Comparison of ENCODE assay signal across 9 mouse cellular contexts in genomic region chr1:128102251-128102640, GRCm38 (mm10). TPM values are rescaled to one million over a fixed set of nuclear protein-coding genes. Genes with fewer than 3 reads are reported as not detected.
DNase-seq lines count a peak whose midpoint lies in the region; ATAC-seq and TF ChIP-seq lines count a peak whose summit lies in the region.
"Had no signal": no experiment of that assay in that cellular context is flagged by ENCODE, and none has a peak within 500 bp of the region (broad histone marks: within the 10 kb centered on the region; RNA-seq: fewer than 3 reads in every experiment).

No protein-coding gene starts in this region.

- peak overlapping the region; percentile 67 for H3K4me2 ChIP-seq in forebrain, embryonic 12.5 days
- H3K4me2 ChIP-seq in hindbrain, embryonic 16.5 days (ENCODE audit: low read length): peak overlapping the region; percentile 58
- peak overlapping the region; percentile 62 for H3K4me2 ChIP-seq in liver, embryonic 11.5 days

- WGBS in heart, embryonic 10.5 days: under 1% methylated on average over 15 of the region's 15 CpGs
- 0% methylated on average over 15 of the region's 15 CpGs for WGBS in forebrain, embryonic 12.5 days
- WGBS in hindbrain, embryonic 16.5 days: 0% methylated on average over 15 of the region's 15 CpGs
- 0% methylated on average over 15 of the region's 15 CpGs for WGBS in liver, embryonic 11.5 days

- H3K9me3 ChIP-seq in heart, embryonic 10.5 days: no peaks in the 10 kb centered on the region
- H3K9me3 ChIP-seq in forebrain, embryonic 12.5 days: no peaks in the 10 kb centered on the region
- H3K9me3 ChIP-seq in hindbrain, embryonic 16.5 days (ENCODE audit: control insufficient read depth, low read length): no peaks in the 10 kb centered on the region
- H3K9me3 ChIP-seq in liver, embryonic 11.5 days (ENCODE audit: control insufficient read depth, low read length): no peaks in the 10 kb centered on the region

- peak overlapping the region; percentile 91 for H3K27ac ChIP-seq in heart, embryonic 10.5 days
- H3K27ac ChIP-seq in bone marrow macrophage, adult 2 months (ENCODE audit: insufficient read depth, low read depth, low read length): peak overlapping the region; percentile 77
- peak overlapping the region; percentile 89 for H3K27ac ChIP-seq in forebrain, embryonic 12.5 days
- peak overlapping the region; percentile 82; the same call in 1 of the 2 replicates for H3K27ac ChIP-seq in hindbrain, embryonic 16.5 days (ENCODE audit: low read depth, low read length)
- H3K27ac ChIP-seq in liver, embryonic 11.5 days (ENCODE audit: low read depth, low read length): peak overlapping the region; percentile 57

- no peak for TF ChIP-seq POLR2A in bone marrow macrophage, adult 2 months (IDR thresholded peaks at IDR 0.05; ENCODE audit: borderline replicate concordance, low read depth, low read length)

- peak; percentile 87 for DNase-seq in heart, embryonic 10.5 days (ENCODE audit: low spot score)
- no peak for DNase-seq in heart, postnatal 10 days
- DNase-seq in liver, embryonic 11.5 days (ENCODE audit: low spot score): peak; percentile 57
- DNase-seq in testis, postnatal 14 days (ENCODE audit: low spot score): peak; percentile 62

- peak overlapping the region; percentile 86 for H3K4me3 ChIP-seq in heart, embryonic 10.5 days
- peak overlapping the region; percentile 79 for H3K4me3 ChIP-seq in bone marrow macrophage, adult 2 months (ENCODE audit: insufficient read depth, low read length)
- H3K4me3 ChIP-seq in forebrain, embryonic 12.5 days (replicated peaks): peak overlapping the region; percentile 91
- H3K4me3 ChIP-seq in hindbrain, embryonic 16.5 days (ENCODE audit: low read length): peak overlapping the region; percentile 64
- peak overlapping the region; percentile 87 for H3K4me3 ChIP-seq in liver, embryonic 11.5 days (ENCODE audit: low read depth, low read length)

- TF ChIP-seq CTCF in bone marrow macrophage, adult 2 months (IDR thresholded peaks at IDR 0.05; ENCODE audit: low read depth, low read length): no peak

- peaks cover 8% of the 10 kb centered on the region for H3K4me1 ChIP-seq in heart, embryonic 10.5 days
- H3K4me1 ChIP-seq in bone marrow macrophage, adult 2 months (ENCODE audit: control insufficient read depth, insufficient read depth, low read length): peaks cover 10% of the 10 kb centered on the region
- peaks cover 12% of the 10 kb centered on the region for H3K4me1 ChIP-seq in forebrain, embryonic 12.5 days
- peaks cover 10% of the 10 kb centered on the region for H3K4me1 ChIP-seq in hindbrain, embryonic 16.5 days (ENCODE audit: control insufficient read depth, insufficient read depth, low read depth, low read length)
- H3K4me1 ChIP-seq in liver, embryonic 11.5 days (replicated peaks; ENCODE audit: control insufficient read depth, insufficient read depth, low read length): peaks cover 3% of the 10 kb centered on the region

- H3K36me3 ChIP-seq in heart, embryonic 10.5 days: no peaks in the 10 kb centered on the region
- H3K36me3 ChIP-seq in forebrain, embryonic 12.5 days (replicated peaks): no peaks in the 10 kb centered on the region
- no peaks in the 10 kb centered on the region for H3K36me3 ChIP-seq in hindbrain, embryonic 16.5 days (ENCODE audit: control insufficient read depth, insufficient read depth, low read length)
- H3K36me3 ChIP-seq in liver, embryonic 11.5 days (ENCODE audit: control insufficient read depth, insufficient read depth, low read length): no peaks in the 10 kb centered on the region

- peak; percentile 28 for ATAC-seq in forebrain, embryonic 12.5 days (ENCODE audit: low FRiP score)
- peak; percentile 13 for ATAC-seq in hindbrain, embryonic 16.5 days
- peak; percentile 58 for ATAC-seq in liver, embryonic 11.5 days (replicated peaks; ENCODE audit: low FRiP score)
- ATAC-seq in monocyte, adult 5-6 weeks (replicated peaks; ENCODE audit: insufficient number of reproducible peaks, low FRiP score, low TSS enrichment, poor library complexity, severe bottlenecking): peak; percentile 30; the same call in 1 of the 2 replicates

- peak overlapping the region; percentile 54 for H3K9ac ChIP-seq in forebrain, embryonic 12.5 days
- H3K9ac ChIP-seq in hindbrain, embryonic 16.5 days (ENCODE audit: low read depth, low read length): peak overlapping the region; percentile 11
- peak overlapping the region; percentile 49 for H3K9ac ChIP-seq in liver, embryonic 11.5 days (ENCODE audit: low read depth, low read length)

- no peaks in the 10 kb centered on the region for H3K27me3 ChIP-seq in heart, embryonic 10.5 days (ENCODE audit: insufficient read depth, poor library complexity, severe bottlenecking)
- H3K27me3 ChIP-seq in forebrain, embryonic 12.5 days: no peaks in the 10 kb centered on the region
- H3K27me3 ChIP-seq in hindbrain, embryonic 16.5 days (replicated peaks; ENCODE audit: control insufficient read depth, insufficient read depth, low read length): no peaks in the 10 kb centered on the region
- H3K27me3 ChIP-seq in liver, embryonic 11.5 days (replicated peaks; ENCODE audit: control insufficient read depth, insufficient read depth, low read length): no peaks in the 10 kb centered on the region
- H3K27me3 ChIP-seq: Patski had no signal

- intact Hi-C loops in heart, postnatal 10 days (cut with DNase I): no loop called here

RNA-seq across cellular contexts. Expression of gene Zranb3, which starts 0.6 kb away (rescaled TPM):
- polyA plus RNA-seq in heart, embryonic 10.5 days (2016; fragmentation: Nextera tagmentation; extraction: Ambion mirVana): 8.4 and 11.7 TPM in 2 replicates
- 1 to 10 TPM; 4.0 to 5.9 TPM for total RNA-seq in heart, postnatal 10 days (2021)
- 11.4 and 11.7 TPM in 2 replicates for polyA plus RNA-seq in bone marrow macrophage, adult 2 months (2012; ENCODE audit: insufficient read depth, insufficient read length, missing spikeins)
- 14.6 and 15.1 TPM in 2 replicates for polyA plus RNA-seq in forebrain, embryonic 12.5 days (2016; fragmentation: Nextera tagmentation; extraction: Ambion mirVana)
- polyA plus RNA-seq in hindbrain, embryonic 16.5 days (2015; fragmentation: Nextera tagmentation; extraction: Ambion mirVana): 3.3 and 4.6 TPM in 2 replicates
- 10.7 and 11.2 TPM in 2 replicates for polyA plus RNA-seq in liver, embryonic 11.5 days (2014; fragmentation: Nextera tagmentation; extraction: Ambion mirVana)
- total RNA-seq in monocyte, adult 5-6 weeks (2017): 1.9 to 5.7 TPM (median 5.4 TPM) in 3 replicates

RNA-seq across cellular contexts. Expression of gene R3hdm1, which starts 0.9 kb away (rescaled TPM):
- 53.1 and 62.3 TPM in 2 replicates for polyA plus RNA-seq in heart, embryonic 10.5 days (2016; fragmentation: Nextera tagmentation; extraction: Ambion mirVana)
- total RNA-seq in heart, postnatal 10 days (2021): 10 to 100 TPM; 58.4 to 60.7 TPM
- polyA plus RNA-seq in bone marrow macrophage, adult 2 months (2012; ENCODE audit: insufficient read depth, insufficient read length, missing spikeins): 45.0 and 51.0 TPM in 2 replicates
- polyA plus RNA-seq in forebrain, embryonic 12.5 days (2016; fragmentation: Nextera tagmentation; extraction: Ambion mirVana): 98.0 and 103 TPM in 2 replicates
- polyA plus RNA-seq in hindbrain, embryonic 16.5 days (2015; fragmentation: Nextera tagmentation; extraction: Ambion mirVana): 74.9 and 79.6 TPM in 2 replicates
- 81.2 and 89.3 TPM in 2 replicates for polyA plus RNA-seq in liver, embryonic 11.5 days (2014; fragmentation: Nextera tagmentation; extraction: Ambion mirVana)
- total RNA-seq in monocyte, adult 5-6 weeks (2017): 41.9 to 91.3 TPM (median 53.3 TPM) in 3 replicates

Comparison
In these comparisons a context has a peak if more than half of its experiments do, and no peak if none do; other contexts are left out.
1. DNase-seq: peak in heart, embryonic 10.5 days (single experiment), liver, embryonic 11.5 days (single experiment) and testis, postnatal 14 days (single experiment); none in heart, postnatal 10 days (0 of 2).
2. Peak in every context shown above with its lines, with median percentiles within 50 percentile points of each other: H3K27ac ChIP-seq, H3K4me3 ChIP-seq, ATAC-seq, H3K4me2 ChIP-seq and H3K9ac ChIP-seq.